Mouse (Mus musculus) urinary bladder, postnatal 4 days (tissue): ENCODE results near the gene Batf2.
"Not testable (repeated sequence)": the region's sequence is repeated elsewhere in the genome, so short reads cannot be mapped to it uniquely, and the experiment has no call there.

Experiments used
- DNase-seq, 2 experiments: peaks; one replicate each; pipeline ENCODE4 v3.0.0; 2021 to 2022; ENCODE audit warnings: low spot score in 2 of 2

The Batf2 gene

DNA sequence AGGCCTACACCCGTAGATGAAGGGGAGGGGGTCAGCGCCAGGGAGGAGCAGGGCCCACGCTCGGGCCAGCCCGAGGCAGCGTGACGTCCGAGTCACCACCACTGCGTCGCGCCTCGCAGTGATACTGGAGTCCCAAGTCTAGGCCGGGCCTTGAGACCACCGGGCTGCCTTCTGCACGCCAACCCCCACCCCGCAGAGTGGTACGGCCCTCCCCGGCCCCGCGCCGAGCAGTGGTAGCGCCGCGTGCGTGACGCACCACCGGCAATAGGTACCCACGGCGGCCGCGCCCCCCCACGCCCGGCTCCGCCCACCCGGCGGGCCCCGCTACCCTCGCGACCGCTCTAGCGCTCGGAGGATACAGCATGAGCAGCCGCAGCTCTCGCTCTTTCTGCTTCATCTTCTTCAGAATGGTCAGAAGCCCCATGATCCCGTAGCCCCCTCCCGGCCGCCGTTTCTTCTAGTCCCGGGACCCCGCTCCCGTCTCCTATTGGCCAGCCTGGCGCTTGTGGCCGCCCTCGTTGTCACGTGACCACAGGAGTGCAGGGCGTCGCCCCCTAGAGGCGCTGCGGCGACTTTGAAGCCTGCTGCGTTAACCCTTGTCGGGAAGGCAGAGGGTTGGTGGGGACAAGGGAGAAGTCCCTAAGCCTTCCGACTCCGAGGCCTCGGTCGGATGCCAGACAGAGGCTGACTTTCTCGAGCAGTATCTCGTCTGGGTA is at the start of gene Batf2:
Batf2 (plus strand) TSS at position 306 of the 716 bp plus-strand sequence.
- DNase-seq, result peak; percentile 91 to 92

DNA sequence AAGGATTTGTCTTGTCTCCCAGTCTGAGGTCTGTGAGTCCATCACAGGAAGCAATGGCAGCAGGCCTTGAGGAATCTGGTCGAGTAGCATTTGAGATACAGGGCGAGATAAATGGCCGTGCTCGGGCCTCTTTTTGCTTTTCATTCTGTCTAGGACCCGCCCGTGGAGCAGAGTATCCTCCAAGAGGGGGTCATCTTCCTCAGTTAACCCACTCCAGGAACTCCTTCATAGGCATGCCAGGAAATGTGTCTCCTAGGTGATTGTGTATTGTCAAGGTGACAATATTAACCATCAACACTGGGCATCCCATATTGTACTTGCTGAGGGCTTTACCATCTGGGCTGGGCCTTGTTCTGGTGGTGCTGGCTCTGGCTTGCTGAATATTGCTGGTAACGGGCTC is 46.7 kb upstream of the Batf2 start, which contains the start of gene AC131692.1:
AC131692.1 (plus strand) TSS at position 301 of the 400 bp plus-strand sequence.
- no peak for DNase-seq

DNA sequence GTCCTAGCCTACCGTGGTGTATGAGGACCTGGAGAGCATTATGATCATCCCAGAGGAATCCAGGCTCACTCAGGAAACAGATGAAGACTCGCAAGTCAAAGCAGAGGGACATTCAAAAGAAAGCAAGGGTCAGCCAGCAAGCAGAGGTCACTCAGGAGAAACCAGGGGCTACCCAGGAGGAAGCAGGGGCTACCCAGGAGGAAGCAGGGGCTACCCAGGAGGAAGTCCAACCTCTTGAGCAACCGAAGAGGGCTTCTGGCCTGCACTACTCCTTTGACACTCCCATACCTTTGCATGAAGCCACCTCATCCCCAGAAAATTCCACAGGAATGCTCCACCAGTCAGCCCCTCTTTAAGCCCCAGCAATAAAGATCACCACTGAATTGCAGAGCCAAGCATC is 42.9 kb upstream of the Batf2 start:
- no peak for DNase-seq

DNA sequence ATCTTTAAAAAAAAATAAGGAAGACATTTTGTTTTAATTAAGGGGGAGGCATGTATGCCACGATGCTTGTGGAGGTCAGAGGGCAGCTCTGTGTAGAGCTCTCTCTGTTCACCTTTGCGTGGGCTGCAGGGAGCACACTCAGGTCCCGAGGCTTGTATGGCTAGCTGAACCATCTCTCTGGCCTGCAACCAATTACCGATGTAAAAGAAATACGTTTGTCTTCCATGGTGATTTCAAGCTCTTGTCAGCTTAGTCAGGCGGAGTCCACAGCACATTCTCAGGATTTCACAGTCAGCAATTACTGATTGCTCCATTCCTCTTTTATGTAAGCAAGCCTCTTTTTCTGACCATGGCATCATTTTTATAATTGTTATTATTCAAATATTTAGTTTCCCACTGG is 39.6 kb upstream of the Batf2 start:
- no peak for DNase-seq

DNA sequence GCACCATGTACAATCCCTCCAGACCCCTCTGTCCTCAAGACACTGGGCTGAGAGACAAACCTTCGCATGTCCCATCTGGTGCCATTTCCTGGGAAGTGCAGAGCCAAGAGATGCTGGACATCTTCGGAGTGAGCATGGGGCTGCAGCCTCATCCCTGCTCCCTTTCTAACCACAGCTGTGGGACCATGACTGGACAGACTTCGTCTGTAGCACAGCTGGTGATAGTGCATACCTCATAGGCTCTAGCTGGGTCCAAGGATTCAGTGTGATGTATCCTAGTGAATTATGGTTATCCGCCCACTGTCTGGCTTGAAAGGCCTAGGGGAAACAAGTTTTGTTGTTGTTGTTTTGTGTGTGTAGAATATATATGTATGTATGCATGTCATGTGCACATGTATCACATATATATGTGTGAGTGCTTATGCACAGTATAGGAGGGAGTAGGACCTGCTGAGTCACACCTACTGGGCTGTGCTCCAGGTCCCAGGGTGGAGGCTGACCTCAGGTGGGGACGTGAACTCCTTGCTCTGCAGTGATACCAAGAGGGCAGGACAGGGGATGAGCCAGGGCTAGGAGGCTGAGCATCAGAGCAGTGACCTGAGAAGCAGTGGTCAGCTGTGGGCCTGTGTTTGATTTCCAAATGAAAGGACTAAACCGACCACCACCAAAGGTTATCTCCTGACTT is 38.5 kb upstream of the Batf2 start:
- no peak for DNase-seq

DNA sequence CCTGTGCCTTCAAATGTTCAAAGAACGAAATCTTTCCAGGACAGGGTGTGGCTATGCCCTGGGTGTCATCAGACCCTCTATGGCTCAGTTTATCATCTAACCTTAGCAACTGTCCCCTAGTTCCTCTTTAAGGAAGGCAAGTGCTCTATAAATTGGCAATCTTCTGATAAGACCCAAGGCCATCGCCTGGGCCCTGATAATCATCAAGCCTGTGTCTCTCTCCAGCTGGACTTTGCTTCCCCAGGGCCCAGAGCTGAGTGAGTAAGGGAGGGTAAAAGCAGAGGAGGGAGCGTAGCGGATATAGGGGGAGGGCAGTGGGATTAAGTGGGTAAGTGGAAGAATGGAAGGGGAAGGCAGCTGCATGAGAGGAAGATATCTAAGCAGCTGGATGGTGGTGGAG is 36.3 kb upstream of the Batf2 start:
- DNase-seq, result no peak

DNA sequence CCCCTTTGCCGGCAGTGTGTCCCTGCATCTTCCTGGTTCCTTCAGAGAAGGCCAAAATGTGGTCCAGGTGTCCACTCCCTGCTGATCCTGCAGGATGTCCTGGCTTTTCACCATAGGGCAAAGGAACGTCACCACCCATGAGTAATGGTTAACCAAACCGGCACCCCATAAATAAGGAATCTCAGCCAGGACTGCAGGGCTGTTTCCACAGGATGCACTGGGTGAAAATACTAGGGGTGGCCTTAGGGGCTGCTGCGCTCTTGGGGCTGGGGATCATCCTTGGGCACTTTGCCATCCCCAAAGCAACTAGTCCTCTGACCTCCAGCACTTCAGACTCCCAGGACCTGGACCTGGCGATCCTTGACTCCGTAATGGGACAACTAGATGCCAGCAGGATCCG is 35.2 kb upstream of the Batf2 start, which contains the start of gene Naaladl1:
Naaladl1 (plus strand) TSS at position 197 of the 400 bp plus-strand sequence.
- DNase-seq, result no peak

DNA sequence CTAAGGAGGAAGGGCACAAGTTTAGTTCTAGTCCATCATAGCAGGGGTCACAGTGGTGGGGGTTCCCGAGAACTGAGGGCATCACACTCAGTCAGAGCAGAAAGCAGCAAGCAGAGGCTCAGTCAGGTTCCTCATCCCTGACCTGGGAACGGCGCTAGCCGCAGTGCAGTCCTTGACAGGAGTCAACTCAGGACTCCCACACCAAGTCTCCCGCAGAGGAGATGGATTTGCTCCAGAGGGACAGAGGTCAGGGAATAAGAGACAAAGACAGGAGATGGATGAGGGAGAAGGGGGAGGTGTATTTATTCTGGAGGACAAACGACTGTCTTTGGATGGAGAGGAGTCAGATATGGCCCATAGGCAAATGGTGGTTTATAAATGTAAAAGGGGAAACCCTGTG is 27.7 kb upstream of the Batf2 start:
- DNase-seq, result no peak

DNA sequence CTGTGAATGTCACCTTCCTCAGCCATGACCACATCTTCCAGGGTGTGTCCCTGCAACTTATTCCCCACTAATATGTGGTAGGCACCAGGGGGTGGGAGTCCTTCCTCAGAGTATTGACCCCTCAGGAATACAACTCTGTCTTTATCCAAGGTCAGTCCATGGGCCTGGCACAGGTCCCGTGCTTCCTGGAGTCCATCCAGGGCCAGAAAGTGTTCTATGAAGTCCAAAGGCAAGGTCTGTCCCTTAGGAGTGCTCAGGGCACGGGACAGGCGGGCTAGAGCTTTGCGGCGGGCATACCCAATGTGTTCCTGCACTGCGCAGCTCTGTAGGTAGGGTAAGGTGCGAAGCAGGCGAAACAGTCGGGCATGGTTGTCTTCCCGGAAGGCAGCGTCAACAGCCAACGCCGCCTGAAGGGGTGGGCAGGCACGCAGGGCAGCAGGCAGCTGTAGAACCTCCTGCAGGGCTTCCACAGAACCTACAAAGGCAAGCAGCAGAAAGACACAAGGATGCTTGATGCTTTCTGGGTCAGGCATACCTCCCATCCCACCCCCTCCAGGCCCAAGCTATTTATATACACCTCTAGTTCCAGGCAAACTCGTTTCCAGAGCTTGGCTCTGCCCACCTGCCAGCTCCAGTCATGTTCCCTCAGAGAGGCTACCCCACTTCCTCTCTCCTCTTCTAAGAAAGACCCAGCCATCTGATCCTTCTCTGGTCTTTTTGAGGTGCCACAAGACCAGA is 24.5 kb upstream of the Batf2 start:
- DNase-seq, result no peak

DNA sequence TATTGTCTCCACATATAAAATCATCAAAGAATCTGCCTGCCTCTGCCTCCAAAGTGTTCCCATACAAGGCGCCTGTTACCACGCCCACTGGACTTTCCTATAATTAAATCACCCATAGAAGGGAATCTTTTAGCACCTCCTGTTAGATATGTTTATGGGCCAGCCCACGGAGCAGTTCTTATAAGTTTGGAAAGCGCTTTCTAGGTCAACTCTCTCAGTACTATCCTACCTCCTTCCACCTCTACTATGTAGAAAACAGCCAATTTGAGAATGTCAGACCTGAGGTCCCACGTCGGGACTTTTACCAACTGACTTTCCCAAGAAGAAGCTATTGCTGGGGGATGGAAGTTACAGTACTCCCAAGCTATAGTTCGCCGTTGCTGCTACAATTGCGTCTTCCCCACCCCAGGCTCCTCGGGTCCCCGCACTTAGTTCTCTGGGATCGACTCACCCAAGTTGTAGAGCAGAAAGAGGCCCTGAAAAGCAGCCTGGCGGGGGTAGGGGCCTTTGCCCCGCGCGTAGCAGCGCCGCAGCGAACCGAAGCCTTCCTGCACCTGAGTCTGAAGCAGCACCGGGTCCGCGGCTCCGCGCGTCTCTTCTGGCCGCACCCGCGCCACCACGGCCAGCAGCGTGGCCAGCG is 23.3 kb upstream of the Batf2 start:
- DNase-seq, result no peak

DNA sequence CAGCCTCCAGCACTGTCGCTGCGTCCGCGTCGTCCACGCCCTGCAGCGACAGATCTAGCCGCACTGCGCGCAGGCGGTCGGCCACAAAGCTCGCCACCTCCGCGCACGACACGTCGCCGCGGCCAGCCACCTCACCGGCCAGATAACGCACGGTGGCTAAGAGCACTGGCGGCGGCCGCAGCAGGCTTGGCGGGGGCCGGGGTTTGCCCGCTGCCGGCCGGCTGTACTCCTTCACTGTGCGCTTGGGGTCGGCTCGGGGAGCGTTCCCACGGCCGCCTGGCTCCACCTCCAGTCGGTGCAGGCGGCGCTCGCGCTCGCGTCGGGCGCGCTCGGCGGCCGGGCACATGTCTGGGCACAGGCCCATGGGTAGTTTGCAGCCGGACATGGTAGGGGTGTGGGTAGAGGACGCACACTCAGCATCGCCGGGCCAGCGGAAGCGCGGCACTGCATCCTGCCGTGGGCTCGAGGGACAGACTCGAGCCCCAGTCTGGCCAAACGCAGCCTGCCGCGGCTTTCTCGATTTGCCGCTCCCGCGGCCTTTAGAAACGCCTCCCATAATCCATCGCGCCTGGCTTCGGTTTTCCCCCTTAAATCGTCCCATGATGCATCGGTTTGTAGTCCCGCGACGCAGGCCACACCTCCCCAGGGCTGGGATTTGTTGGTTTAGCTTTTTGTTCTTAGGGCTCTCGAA is 22.7 kb upstream of the Batf2 start, which contains the start of gene Sac3d1:
Sac3d1 (minus strand) TSS at position 665 of the 691 bp plus-strand sequence.
- DNase-seq, result peak; percentile 79 to 88

DNA sequence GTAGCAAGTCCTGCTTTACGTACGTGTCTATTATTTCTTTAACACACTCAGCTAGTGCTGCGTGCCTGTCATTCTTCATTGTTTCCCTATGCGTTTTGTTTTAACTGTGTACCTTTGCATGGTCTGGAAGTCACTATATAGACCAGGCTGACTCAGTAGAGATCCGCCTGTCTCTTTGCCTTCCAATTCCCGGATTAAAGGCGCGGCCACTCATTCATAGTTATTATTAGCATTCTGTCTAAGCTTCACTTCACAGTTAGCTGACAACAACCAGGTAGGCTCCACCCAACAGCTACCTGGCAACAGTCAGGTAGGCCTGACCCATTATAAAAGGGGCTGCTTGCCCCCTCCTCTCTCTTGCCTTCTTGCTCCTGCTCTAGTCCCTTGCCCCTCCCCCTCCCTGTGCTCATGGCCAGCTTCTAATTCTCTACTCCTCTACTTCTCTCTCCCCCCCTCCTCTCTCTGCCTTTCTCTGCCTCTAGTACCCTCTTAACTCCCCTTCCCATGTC is 22.1 kb upstream of the Batf2 start:
- no peak for DNase-seq

DNA sequence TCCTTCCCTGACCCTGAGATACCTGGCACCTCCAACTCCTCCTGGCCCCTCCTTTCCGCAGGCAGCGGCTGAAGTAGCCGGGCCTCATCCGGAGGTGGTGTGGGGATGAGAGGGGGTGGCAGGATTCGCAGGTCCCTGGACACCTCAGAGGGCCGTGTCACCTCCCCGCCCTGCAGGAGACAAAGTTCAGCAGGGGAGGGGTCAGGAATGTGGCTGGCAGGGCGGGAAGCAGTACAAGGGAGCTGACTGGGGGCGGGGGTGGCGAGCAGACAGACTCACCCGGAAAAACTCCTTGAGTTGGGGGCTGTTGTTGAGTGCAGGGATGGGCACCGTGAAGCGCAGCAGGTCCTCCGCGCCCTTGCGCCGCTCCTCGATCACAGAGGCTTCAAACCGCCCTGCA is 19.0 kb upstream of the Batf2 start:
- no peak for DNase-seq

DNA sequence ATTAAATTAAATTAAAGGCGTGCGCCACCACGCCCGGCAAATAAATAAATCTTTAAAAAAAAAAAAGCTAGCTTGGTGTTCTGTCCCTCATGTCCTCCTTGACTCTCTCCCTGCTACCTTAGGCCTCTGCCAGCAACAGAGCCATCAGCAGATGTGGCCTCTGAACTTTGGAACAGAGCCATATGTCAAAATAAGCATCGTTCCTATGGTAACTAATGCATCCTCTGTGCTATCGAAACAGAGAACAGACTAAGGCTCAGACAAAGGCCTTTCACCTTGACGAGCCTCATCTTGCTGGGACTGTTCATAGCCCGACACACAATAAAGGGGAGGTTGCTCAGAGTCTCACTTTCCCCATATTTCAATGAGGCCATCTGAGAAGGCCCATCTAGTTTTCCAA is 17.5 kb upstream of the Batf2 start:
- no peak for DNase-seq

DNA sequence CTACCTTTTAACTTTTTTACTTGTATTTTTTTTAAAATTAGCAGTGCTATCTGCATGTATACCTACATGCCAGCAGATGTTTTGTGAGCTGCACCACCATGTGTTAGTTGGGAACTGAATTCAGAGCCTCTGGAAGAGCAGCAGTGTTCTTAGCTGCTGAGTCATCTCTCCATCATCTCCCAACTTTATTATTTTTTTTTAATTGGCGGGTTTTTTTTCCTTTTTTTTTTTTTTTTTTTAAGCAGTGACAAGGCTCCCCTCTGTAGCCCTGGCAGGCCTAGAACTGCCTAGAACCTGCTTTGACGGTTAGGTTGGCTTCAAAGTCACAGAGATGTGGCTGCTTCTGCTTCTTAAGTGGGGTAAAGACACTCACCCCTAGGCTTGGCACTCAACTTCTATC is 15.9 kb upstream of the Batf2 start:
- DNase-seq, result no peak

DNA sequence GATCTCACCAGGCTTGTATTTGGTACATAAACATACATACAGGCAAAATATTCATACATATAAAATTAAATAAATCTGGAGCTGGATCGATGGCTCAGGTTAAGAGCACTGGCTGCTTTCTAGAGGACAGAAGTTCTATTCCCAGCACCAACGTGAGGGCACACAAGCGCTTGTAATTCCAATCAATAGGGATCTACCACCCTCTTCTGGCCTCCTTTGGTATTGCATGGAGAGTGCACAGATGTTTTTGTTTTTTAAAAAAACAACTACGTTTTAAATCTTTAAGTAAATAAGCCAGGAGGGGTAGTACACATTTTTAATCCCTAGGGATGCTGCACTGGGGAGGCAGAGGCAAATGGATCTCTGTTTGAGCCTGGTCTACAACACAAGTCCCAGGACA is 14.5 kb upstream of the Batf2 start:
- no peak for DNase-seq

DNA sequence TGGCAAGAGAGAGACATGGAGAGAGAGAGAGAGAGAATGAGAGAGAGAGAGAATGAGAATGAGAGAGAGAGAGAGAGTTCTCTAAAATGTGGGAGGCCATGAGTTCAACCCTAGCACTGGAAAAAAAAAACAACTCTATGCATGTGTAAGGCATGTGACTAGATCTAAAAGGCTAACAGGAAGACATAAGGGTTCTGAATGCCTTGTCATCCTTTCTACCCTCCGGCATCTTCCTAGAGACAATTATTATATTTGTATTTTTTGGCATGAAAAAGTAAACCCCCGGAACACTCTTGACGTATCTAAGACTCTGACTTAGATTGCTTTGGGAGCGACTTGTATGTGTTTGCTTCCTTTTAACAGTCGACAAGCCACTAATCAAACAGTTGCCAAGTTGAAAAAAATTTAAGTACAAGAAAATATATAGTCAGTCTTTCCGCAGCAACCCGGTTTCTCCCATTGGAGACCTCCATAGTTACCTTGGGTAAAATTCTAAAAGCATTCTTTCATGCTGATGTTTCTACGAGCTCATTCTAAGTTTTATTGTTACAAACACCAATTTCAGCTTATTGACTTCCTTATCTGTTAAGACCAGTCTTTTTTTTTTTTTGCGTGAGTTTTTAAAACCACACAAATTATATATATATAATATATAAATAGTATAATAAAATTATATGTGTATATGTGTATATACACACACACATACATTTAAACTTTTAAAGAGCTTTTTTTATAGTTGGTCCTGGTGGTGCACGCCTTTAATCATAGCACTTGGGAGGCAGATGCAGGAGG is 13.8 kb upstream of the Batf2 start:
- DNase-seq, result no peak

DNA sequence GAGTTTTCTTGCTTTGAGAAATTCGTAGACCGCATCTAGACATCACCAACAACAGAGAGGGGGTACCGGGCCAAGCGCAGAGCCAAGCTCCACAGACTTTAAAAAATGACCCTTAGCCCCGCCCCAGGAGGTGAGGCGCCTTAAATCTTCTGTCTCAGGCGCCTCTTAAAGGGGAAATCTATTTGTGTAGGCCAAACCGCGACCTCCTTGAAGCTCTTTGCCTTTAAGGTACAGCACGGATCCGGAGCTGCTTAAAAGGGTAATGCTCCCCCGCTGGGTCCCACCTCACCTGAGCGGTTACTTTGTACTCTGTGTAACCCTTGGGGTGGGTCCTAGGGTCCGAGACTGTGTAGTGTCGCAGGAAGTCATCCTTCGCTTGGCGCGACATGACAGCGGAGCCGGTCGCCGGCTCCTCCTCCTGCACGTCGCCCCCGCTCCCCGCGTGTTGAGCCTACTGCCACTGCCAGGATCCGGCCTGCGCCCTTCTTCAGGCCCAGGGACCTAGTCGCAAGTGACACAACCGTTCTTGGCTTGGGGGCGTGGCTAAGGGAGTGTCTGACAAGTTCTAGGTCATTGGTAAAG is 12.9 kb upstream of the Batf2 start, which contains the start of gene Snx15:
Snx15 (minus strand) TSS at position 545 of the 582 bp plus-strand sequence.
- DNase-seq, result peak; percentile 90 to 92

DNA sequence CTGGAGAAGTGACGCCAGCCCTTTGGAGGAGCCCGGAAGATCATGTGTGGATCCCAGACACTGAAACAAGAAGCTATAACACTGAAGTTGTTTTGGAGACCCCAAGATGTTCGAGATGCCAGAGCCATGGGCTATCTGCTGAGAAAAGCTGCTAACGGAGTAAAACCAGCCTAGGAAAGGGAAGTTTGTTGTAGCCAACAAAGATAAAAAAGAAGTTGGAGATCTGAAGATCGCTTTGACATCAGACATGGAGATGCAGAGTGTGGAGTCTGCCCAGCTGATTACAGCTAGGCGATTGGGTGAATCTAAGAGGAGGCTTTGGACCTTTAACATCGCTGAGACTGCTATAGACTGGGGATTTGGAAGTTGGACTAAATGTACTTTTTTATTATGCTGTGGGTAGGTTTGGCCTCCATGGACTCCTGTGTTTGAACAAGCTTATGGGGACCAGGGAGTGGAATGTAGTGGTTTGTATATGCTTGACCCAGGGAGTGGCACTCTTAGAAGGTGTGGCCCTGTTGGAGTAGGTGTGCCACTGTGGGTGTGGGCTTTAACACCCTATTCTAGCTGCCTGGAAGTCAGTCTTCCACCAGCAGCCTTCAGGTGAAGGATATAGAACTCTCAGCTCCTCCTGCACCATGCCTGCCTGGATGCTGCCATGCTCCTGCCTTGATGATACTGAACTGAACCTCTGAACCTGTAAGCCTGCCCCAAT is 10.2 kb upstream of the Batf2 start:
- not testable (repeated sequence) for DNase-seq
